Mouse (Mus musculus) liver, embryonic 14.5 days (tissue): Measurements from ENCODE around the gene Zfp112. TPM values are rescaled to one million over a fixed set of nuclear protein-coding genes. Genes with fewer than 3 reads are reported as not detected.
A peak's percentile ranks its signal among the peaks of the same experiment; 100 is the strongest.
"Not testable (repeated sequence)": the region's sequence is repeated elsewhere in the genome, so short reads cannot be mapped to it uniquely, and the experiment has no call there.

Experiments used
- ATAC-seq: fragments of 200-750 bp; cut with Nextera tagmentation; 2 replicates; pipeline ENCODE4 v1.8.0; 2017; ENCODE audit warnings: moderate number of reproducible peaks, mild to moderate bottlenecking, moderate library complexity; ENCODE audit not compliant: insufficient read depth
- DNase-seq, 3 experiments: peaks; one replicate each; pipeline ENCODE4 v3.0.0-alpha.2; 2012 to 2013; ENCODE audit warnings: low read depth in 3 of 3, low spot score in 3 of 3
- H3K27ac ChIP-seq: fragments of 300-500 bp; sonication (generic); 2 replicates; pipeline ENCODE4 v1.5.1; 2014; ENCODE audit warnings: moderate library complexity, mild to moderate bottlenecking, control low read depth, inconsistent platforms
- H3K27me3 ChIP-seq: fragments of 300-500 bp; sonication (generic); 2 replicates; pipeline ENCODE4 v1.6.1; 2014; ENCODE audit warnings: mild to moderate bottlenecking, low read length, moderate library complexity; ENCODE audit not compliant: control insufficient read depth, insufficient read depth
- H3K36me3 ChIP-seq: fragments of 300-500 bp; sonication (generic); replicated peaks from 2 replicates; pipeline ENCODE4 v1.6.1; 2014; ENCODE audit warnings: low read depth; ENCODE audit not compliant: control insufficient read depth, insufficient read depth
- H3K4me1 ChIP-seq, 2 experiments: fragments of 200-500 bp in 1 of 2; fragments of 300-500 bp in 1 of 2; sonication (generic) in 1 of 2; replicated peaks; 2 replicates each; pipeline ENCODE4 v1.6.1; 2012 to 2014; ENCODE audit warnings: antibody characterized with exemption in 1 of 2, inconsistent platforms in 1 of 2, low read length in 1 of 2; ENCODE audit not compliant: control insufficient read depth in 2 of 2, insufficient read depth in 2 of 2
- H3K4me2 ChIP-seq: fragments of 300-500 bp; sonication (generic); 2 replicates; pipeline ENCODE4 v1.6.1; 2014; ENCODE audit warnings: low read depth, mild to moderate bottlenecking, control low read depth, moderate library complexity
- H3K4me3 ChIP-seq, 2 experiments: fragments of 200-500 bp in 1 of 2; fragments of 300-500 bp in 1 of 2; sonication (generic) in 1 of 2; 2 replicates each; pipeline ENCODE4 v1.5.1; 2012 to 2014; ENCODE audit warnings: low read depth in 2 of 2, low read length in 2 of 2, mild to moderate bottlenecking in 2 of 2, control low read depth in 1 of 2, inconsistent platforms in 1 of 2, moderate library complexity in 1 of 2; ENCODE audit not compliant: insufficient read depth in 1 of 2
- H3K9ac ChIP-seq: fragments of 300-500 bp; sonication (generic); replicated peaks from 2 replicates; pipeline ENCODE4 v1.6.1; 2014; ENCODE audit warnings: mild to moderate bottlenecking, control low read depth, moderate library complexity
- H3K9me3 ChIP-seq: fragments of 300-500 bp; sonication (generic); 2 replicates; pipeline ENCODE4 v1.6.1; 2016; ENCODE audit warnings: low read length, mixed read lengths; ENCODE audit not compliant: control insufficient read depth
- CTCF ChIP-seq: IDR thresholded peaks from 2 replicates; pipeline ENCODE4 v1.5.1; 2016; ENCODE audit warnings: antibody characterized with exemption, low read depth, control low read depth
- EP300 ChIP-seq: IDR thresholded peaks from 2 replicates; pipeline ENCODE4 v1.6.1; 2016; ENCODE audit warnings: antibody characterized with exemption, low read depth
- WGBS: fragments of 180-500 bp; shearing (Covaris S2); extraction: QIAGEN DNeasy Blood & Tissue Kit; methylation state at CpG from one replicate; pipeline ENCODE4 v1.1.7; 2014; ENCODE audit not compliant: insufficient replicate concordance; 5-methylcytosine and 5-hydroxymethylcytosine counted together
- polyA plus RNA-seq, 2 experiments: library from polyadenylated mRNA; depleted of rRNA in 1 of 2; stranded (reverse) in 1 of 2; unstranded in 1 of 2; fragments of >200 nt; fragmentation: Nextera tagmentation in 1 of 2; extraction: Ambion mirVana in 1 of 2; gene quantifications; 2 replicates each; pipeline versions ENCODE4 v1.2.1 to v1.2.3; 2012 to 2014

Zfp112 gene
- polyA plus RNA-seq (2012; rRNA removed): 0.28 and 0.36 TPM in 2 replicates
- polyA plus RNA-seq (2014; fragmentation: Nextera tagmentation; extraction: Ambion mirVana): 0.22 and 0.29 TPM in 2 replicates

DNA sequence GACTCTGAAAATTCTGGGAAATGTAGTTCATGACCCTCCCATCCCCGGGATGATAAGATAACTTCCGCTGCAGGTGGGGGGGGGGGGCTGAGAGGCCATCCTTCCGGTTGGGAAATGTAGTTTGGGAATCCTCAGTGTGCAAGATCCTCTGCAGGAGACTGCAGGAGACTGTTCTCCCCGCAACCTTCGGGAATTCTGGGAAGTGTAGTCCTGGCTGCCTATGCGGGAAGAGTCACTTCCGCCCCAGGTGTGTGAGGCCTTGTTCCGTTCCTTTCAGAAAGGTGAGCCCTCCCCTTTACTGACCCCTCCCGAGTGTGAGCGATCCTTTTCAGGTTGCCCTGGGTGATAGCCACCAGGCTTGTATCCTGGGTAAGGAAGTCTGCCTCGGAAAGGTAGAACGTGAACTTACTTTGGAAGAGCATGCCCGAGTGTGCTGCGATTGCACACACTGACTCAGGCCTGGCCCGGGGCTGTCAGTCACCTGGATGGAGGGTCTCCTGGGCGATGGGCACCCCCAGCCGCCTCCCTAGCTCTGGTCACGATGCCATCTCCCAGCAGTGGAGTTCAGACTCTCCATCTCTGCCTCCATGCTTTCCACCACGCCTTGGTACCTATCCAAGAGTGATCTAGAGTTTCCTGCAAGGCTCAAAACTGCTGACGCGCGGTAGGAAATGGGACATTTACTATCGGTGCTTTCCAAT is at the start of gene Zfp112:
TSS of gene Zfp112 (plus strand) at position 159 of the 701 bp plus-strand sequence.
- 0 out of 2 replicates have a peak, but pooled peaks cover 3% of the 10 kb centered on the region for H3K36me3 ChIP-seq
- no peak for TF ChIP-seq CTCF
- no peak for TF ChIP-seq EP300
- H3K4me1 ChIP-seq: peaks cover 0 to 8% of the 10 kb centered on the region in 2 experiments; a peak in 1 of 4 replicates
- H3K4me2 ChIP-seq: peak within 1 kb of the TSS; percentile 78
- peak within 1 kb of the TSS; percentile 62 for H3K9ac ChIP-seq
- WGBS: 5% methylated on average over 23 of the region's 23 CpGs
- DNase-seq (peak; percentile 39 to 53 (median 41)), ATAC-seq (peak; percentile 82)
- H3K4me3 ChIP-seq: peak within 1 kb of the TSS; percentile 63 to 65
- H3K9me3 ChIP-seq: peaks cover 6% of the 10 kb centered on the region
- H3K27me3 ChIP-seq: no peaks in the 10 kb centered on the region
- peak within 1 kb of the TSS; percentile 54 for H3K27ac ChIP-seq

- not testable (repeated sequence) for H3K9me3 ChIP-seq, DNase-seq, ATAC-seq, H3K27me3 ChIP-seq, H3K4me3 ChIP-seq, H3K27ac ChIP-seq, H3K4me2 ChIP-seq, H3K36me3 ChIP-seq, H3K9ac ChIP-seq, H3K4me1 ChIP-seq
- WGBS: 38% methylated on average over 1 of the region's 1 CpGs
These were observed 37.7 kb upstream of the Zfp112 start for GRCm38 (mm10) chr7:24074424-24074823.

DNA sequence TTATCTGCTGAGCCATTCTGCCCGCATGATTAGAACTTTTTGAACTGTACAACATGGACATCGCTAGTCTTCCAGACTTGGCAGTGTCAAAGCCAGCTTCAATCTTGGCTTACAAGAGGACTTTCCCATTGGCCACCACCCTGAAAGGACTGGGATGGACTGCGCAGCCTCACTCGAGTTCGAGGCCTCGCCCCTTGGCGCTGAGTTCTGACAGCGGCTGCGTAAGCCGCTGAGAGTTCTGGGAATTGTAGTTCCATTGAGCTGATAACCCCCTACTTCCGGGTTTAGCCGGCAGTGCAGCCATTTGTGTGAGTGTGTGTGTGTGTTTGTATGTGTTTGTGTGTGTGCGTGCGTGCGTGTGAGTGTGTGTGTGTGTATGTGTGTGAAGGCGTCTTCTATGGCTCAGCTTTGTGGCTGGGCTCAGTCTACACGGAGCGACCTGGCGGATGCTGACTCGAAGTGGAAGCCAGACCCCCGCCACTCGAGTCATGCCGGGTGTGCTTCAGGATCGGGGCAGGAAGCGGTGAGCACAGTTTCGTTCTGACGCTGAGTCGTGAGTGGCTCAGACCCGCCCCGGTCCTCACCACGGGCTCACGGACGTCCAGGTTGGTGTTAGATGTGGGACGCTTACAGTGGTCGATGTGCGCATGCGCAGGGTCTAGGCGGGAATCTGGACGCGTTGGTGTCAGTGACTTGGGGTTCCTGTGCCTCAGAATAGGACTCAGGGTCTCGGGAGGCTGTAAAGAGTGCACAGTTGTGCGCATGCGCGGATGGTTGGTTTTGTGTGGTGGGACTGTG is 30.3 kb upstream of the Zfp112 start, which contains the start of gene Zfp180:
TSS of gene Zfp180 (plus strand) at position 291 of the 798 bp plus-strand sequence.
- Histone ChIP-seq H3K9me3 (no peaks in the 10 kb centered on the region), H3K9ac (peak within 1 kb of the TSS; percentile 75), H3K4me3 (peak within 1 kb of the TSS; percentile 63 to 69), H3K36me3 (peaks cover 3% of the 10 kb centered on the region; the same call in 1 of the 2 replicates), H3K4me2 (peak within 1 kb of the TSS; percentile 84), H3K4me1 (peaks cover 3 to 13% of the 10 kb centered on the region in 2 experiments), H3K27ac (peak within 1 kb of the TSS; percentile 79), H3K27me3 (no peaks in the 10 kb centered on the region)
- DNase-seq (peak; percentile 93 to 95 (median 94)), ATAC-seq (peak; percentile 95)
- 18% methylated on average over 44 of the region's 44 CpGs for WGBS
- no peak for TF ChIP-seq CTCF
- no peak for TF ChIP-seq EP300

DNA sequence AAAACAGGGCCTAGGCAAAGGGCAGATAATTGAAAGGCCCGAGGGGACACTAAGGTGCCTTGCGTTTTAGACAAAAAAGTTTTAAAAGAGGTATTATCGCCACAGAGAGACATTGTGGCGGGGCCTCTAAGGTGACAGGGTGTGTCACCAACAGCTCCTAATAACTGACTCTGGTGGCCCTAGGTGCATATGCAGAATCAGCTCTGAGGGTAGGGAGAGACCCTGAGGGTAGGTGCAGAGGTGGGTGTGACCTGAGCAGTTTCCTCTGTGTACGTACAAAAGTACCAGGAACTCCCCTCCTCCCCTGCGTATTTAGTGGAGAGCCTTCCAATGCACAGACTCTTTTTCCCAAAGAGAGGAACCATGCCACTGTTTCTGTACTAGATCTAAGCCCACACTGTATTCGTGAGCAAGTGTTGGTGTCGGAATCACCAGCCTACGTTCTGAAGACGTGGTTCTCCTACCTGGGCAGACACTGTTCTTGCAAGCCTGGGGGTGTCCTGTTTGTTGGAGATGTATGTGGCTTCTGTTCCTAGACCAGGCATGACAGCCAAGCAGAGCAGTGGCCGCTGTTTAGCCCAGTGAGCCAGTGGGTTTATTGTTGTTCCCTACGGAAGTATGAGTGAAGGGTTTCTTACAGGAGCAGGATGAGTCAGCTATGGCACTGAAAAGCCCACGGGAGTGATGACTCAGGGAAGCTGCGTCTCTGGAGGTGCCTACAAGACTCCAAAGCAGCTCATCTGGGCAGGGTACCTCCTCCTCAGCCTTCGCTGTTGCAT is 29.5 kb upstream of the Zfp112 start:
- ATAC-seq (peak; percentile 56), DNase-seq (peak in 2 of 3 experiments; percentile 13 to 18)
- Histone ChIP-seq H3K9me3 (no peaks in the 10 kb centered on the region), H3K27ac (peak overlapping the region; percentile 79), H3K9ac (peak overlapping the region; percentile 75), H3K36me3 (peaks cover 9% of the 10 kb centered on the region), H3K4me3 (peak overlapping the region; percentile 63 to 69), H3K27me3 (no peaks in the 10 kb centered on the region), H3K4me2 (peak overlapping the region; percentile 84), H3K4me1 (peaks cover 3 to 13% of the 10 kb centered on the region in 2 experiments)
- no peak for TF ChIP-seq CTCF
- no peak for TF ChIP-seq EP300
- 31% methylated on average over 15 of the region's 15 CpGs for WGBS
